Mouse (Mus musculus) testis, postnatal 14 days (tissue): ENCODE measurements at regions not wholly inside any gene's neighbourhood (a gene's known extent, or its start where the extent isn't known, plus 50 kb on each side); places are given as distances from the start of the nearest gene placed in this dataset.
A peak's percentile ranks its signal among the peaks of the same experiment; 100 is the strongest.

Experiments used
- DNase-seq: peaks from one replicate; pipeline ENCODE4 v3.0.0; 2021; ENCODE audit warnings: low spot score

- DNase-seq: peak; percentile 40
These were observed 51.9 kb upstream of the Slc16a1 start for GRCm38 (mm10) chr3:104586342-104587175.

- peak; percentile 16 for DNase-seq
These were observed 53.2 kb upstream of the Slc16a1 start for GRCm38 (mm10) chr3:104585303-104585702.

GRCm38 (mm10) chr3:104583236-104583635 lies 55.2 kb upstream of the Slc16a1 start:
- DNase-seq: no peak

- no peak for DNase-seq
These were observed 55.9 kb upstream of the Slc16a1 start for GRCm38 (mm10) chr3:104582521-104582920.

GRCm38 (mm10) chr3:104579186-104579585 lies 59.3 kb upstream of the Slc16a1 start:
- DNase-seq: no peak

GRCm38 (mm10) chr3:104578374-104578773 lies 60.1 kb upstream of the Slc16a1 start:
- DNase-seq: no peak

- no peak for DNase-seq
These were observed 61.1 kb upstream of the Slc16a1 start for GRCm38 (mm10) chr3:104577228-104577927.

GRCm38 (mm10) chr3:104573277-104573940 lies 61.7 kb upstream of the Lrig2 start:
- DNase-seq: no peak

GRCm38 (mm10) chr3:104571935-104572631 lies 60.4 kb upstream of the Lrig2 start:
- DNase-seq: no peak

- DNase-seq: no peak
These were observed 53.9 kb upstream of the Lrig2 start for GRCm38 (mm10) chr3:104565423-104566230.

GRCm38 (mm10) chr3:104564857-104565256 lies 53.1 kb upstream of the Lrig2 start:
- no peak for DNase-seq

GRCm38 (mm10) chr3:104561567-104561966 lies 49.8 kb upstream of the Lrig2 start:
- no peak for DNase-seq
